Mouse (Mus musculus) left cerebral cortex, postnatal 25 days (tissue): Measurements from ENCODE around the gene C2. TPM values are rescaled to one million over a fixed set of nuclear protein-coding genes. Genes with fewer than 3 reads are reported as not detected.

Source experiments
- DNase-seq, 2 experiments: peaks; one replicate each; pipeline ENCODE4 v3.0.0; 2022; ENCODE audit warnings: low spot score in 2 of 2, mixed read lengths in 1 of 2
- intact Hi-C: fragments of 180-260 bp; cut with DNase I; formaldehyde crosslinking; loops from one replicate; pipeline ENCODE4 v1.15.1; 2025
- total RNA-seq, 2 experiments: library from RNA; stranded (reverse); gene quantifications; 2 replicates each; pipeline ENCODE4 v1.2.3; 2021

Gene C2
- total RNA-seq, 2 experiments from 2014 or later: 1.5 to 3.6 TPM

GRCm38 (mm10) chr17:34890074-34890743, 7.9 kb downstream of the C2 start:
- intact Hi-C loops: loop anchor here (5.0 kb wide), 1 partner anchor 38 kb away; the partner anchor contains the start of genes Nelfe and Skiv2l
- DNase-seq: no peak

- intact Hi-C loops: no loop called here
- no peak for DNase-seq
These were observed 10.1 kb downstream of the C2 start for GRCm38 (mm10) chr17:34887942-34888341.

GRCm38 (mm10) chr17:34885615-34886014, 12.4 kb downstream of the C2 start:
- DNase-seq: no peak

GRCm38 (mm10) chr17:34884704-34885103, 13.4 kb downstream of the C2 start:
- intact Hi-C loops: no loop called here
- DNase-seq: no peak

More at GRCm38 (mm10) chr17:34885615-34886014, 12.4 kb downstream of the C2 start:
- intact Hi-C loops: no loop called here

- no peak for DNase-seq
- intact Hi-C loops: no loop called here
These were observed 14.7 kb downstream of the C2 start for GRCm38 (mm10) chr17:34883332-34883731.

GRCm38 (mm10) chr17:34881683-34882310, 16.3 kb downstream of the C2 start, which contains the start of gene Gm20547:
Gene Gm20547, minus strand, starts transcription at chr17:34882042.
- intact Hi-C loops: no loop called here
- DNase-seq: no peak

GRCm38 (mm10) chr17:34881166-34881565, 16.9 kb downstream of the C2 start:
- DNase-seq: no peak
- intact Hi-C loops: no loop called here

GRCm38 (mm10) chr17:34879336-34879879, 18.7 kb downstream of the C2 start, which contains the start of gene Zbtb12:
Gene Zbtb12, plus strand, starts transcription at chr17:34879483.
- intact Hi-C loops: no loop called here

GRCm38 (mm10) chr17:34874321-34874720, 23.7 kb downstream of the C2 start:
- no peak for DNase-seq
- intact Hi-C loops: no loop called here

More at GRCm38 (mm10) chr17:34879336-34879879, 18.7 kb downstream of the C2 start, which contains the start of gene Zbtb12:
- DNase-seq: no peak

- DNase-seq: no peak
- intact Hi-C loops: no loop called here
These were observed 32.1 kb downstream of the C2 start for GRCm38 (mm10) chr17:34865981-34866380.

GRCm38 (mm10) chr17:34862416-34863081, 35.5 kb downstream of the C2 start, which contains the start of gene Cfb:
Gene Cfb, minus strand, starts transcription at chr17:34862518.
- intact Hi-C loops: no loop called here
- no peak for DNase-seq

GRCm38 (mm10) chr17:34861704-34862415, 36.2 kb downstream of the C2 start:
- no peak for DNase-seq
- intact Hi-C loops: no loop called here

- intact Hi-C loops: no loop called here
- DNase-seq: no peak
These were observed 37.6 kb downstream of the C2 start for GRCm38 (mm10) chr17:34860514-34860913.

GRCm38 (mm10) chr17:34858670-34859069, 39.4 kb downstream of the C2 start:
- intact Hi-C loops: no loop called here
- no peak for DNase-seq

GRCm38 (mm10) chr17:34855825-34856224, 42.2 kb downstream of the C2 start:
- intact Hi-C loops: loop anchor here (1.0 to 2.0 kb wide), 2 partner anchors 57 to 91 kb away; no protein-coding TSS in a partner anchor

GRCm38 (mm10) chr17:34854761-34855160, 43.3 kb downstream of the C2 start:
- DNase-seq: no peak
- intact Hi-C loops: loop anchor here (1.0 to 5.0 kb wide), 3 partner anchors 38 to 128 kb away; partner anchors contain the start of gene Lsm2

More at GRCm38 (mm10) chr17:34855825-34856224, 42.2 kb downstream of the C2 start:
- peak in 1 of 2 experiments; percentile 26 for DNase-seq

- DNase-seq: no peak
- intact Hi-C loops: loop anchor here (5.0 kb wide), 2 partner anchors 39 to 129 kb away; partner anchors contain the start of gene Lsm2
These were observed 44.6 kb downstream of the C2 start for GRCm38 (mm10) chr17:34853511-34853910.

- intact Hi-C loops: loop anchor here (1.0 to 5.0 kb wide), 3 partner anchors 14 to 132 kb away; partner anchors contain the start of genes Lsm2 and Stk19
- no peak for DNase-seq
These were observed 47.4 kb downstream of the C2 start for GRCm38 (mm10) chr17:34850517-34851125.
